Mouse (Mus musculus) subcutaneous adipose tissue, adult 2 months (tissue): ENCODE measurements around the gene Adora2b. TPM values are rescaled to one million over a fixed set of nuclear protein-coding genes. Genes with fewer than 3 reads are reported as not detected.

ENCODE experiments used
- polyA plus RNA-seq: library from polyadenylated mRNA; depleted of rRNA; stranded (reverse); fragments of >200 nt; gene quantifications from 2 replicates; pipeline ENCODE4 v1.2.3, GENCODE M21; 2012; ENCODE audit warnings: low replicate concordance; rRNA removed

Gene Adora2b
- polyA plus RNA-seq: 4.8 and 5.2 TPM in 2 replicates

DNA sequence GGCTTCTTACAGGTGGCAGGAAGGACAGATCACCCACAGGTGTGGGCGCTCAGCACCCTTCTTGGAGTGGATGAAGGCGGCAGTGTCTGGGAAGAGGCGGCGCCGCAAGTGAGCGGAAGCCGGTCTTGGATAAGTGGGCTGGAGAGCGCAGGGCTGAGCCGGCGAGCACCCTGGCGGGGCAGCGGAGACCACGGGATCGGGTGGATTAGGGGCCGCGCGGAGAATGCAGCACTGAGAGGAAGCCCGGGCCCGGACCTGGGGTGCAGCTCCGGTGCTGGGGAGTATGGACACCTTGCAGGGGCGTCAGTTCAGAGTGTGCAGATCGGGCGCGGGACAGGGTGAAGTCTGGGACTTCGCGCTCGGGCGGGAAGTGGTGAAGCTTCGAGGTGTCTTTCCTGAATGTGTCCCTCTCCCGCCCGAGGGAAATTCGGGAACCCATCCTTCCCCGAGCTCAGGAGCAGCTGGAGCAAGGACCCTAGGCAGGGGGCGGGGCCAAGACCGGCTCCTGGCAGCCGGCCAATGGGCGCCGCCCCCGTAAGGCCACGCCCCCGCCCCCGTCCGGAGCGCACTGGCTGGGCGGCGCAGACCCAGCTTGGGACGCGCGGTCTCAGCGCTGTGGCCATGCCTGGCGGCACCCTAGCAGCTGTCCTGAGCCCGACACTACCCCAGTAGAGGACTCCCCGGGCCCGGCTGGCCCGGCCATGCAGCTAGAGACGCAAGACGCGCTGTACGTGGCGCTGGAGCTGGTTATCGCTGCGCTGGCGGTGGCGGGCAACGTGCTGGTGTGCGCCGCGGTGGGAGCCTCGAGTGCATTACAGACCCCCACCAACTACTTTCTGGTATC is at the start of gene Adora2b:
Adora2b (plus strand) TSS at position 584 of the 844 bp plus-strand sequence.

DNA sequence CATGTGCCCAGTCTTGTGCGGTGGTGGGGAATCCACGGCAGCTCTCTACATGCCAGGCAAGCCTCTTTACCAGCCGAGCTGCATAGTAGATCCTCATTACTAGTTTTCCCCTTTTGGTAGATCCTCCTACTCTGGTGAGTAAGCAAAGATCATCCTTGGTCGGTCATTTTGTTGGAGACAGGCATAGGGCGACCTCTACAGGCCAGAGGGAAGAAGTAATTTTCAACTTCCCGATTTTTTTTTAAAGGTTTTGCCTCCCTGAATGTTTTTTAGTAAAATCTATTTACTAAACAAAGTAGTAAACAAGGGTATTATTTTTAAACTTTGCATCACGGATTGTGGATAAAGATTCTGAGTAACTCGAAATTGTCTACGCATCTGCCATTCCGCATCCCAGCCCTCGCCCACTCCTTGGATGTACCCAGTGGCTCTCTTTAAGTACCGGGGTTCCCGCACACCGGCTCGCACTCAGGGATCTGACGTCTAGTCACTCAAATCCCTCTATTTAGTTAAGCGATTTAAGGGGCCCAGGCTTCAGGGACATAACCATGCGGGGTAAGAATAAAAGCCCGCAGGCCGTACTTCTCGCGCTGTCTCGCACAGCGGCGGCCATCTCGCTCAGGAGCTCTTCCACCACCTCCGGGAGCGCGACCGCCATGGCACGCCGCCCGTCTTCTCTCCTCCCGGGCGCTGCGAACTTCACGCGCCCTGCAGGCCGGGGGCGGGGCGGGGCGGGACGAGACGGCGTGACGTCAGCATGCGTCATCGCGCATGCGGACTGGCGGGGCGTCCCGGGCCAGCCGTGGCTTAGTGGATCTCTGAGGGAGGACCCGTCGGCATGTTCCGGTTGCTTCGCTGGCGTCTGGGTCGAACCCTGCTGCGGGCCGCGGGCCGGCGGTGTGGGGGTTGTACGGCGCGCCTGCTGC is 32.2 kb downstream of the Adora2b start, which contains the start of the genes Zswim7 and Ttc19:
Zswim7 (minus strand) TSS at position 701 of the 926 bp plus-strand sequence.
Ttc19 (plus strand) TSS at position 799 of the 926 bp plus-strand sequence.

Other genes starting within 250 kb of the Adora2b start
- 17.7 and 19.2 TPM in 2 replicates for gene Zswim7, start 32.4 kb downstream of the Adora2b start, polyA plus RNA-seq
- 7.8 and 13.2 TPM in 2 replicates for gene Ttc19, start 32.5 kb downstream of the Adora2b start, polyA plus RNA-seq
- 11.1 and 11.2 TPM in 2 replicates for gene Pigl, start 209.5 kb downstream of the Adora2b start, polyA plus RNA-seq
- 125 and 143 TPM in 2 replicates for gene Ncor1, start 209.6 kb downstream of the Adora2b start, polyA plus RNA-seq